Mouse (Mus musculus): Measurements from ENCODE around the gene Pstpip1.

Gene Pstpip1

GRCm38 (mm10) chr9:56106274-56107072 lies 16.7 kb downstream of the Pstpip1 start:
- DNase-seq (ENCODE audit: low spot score): no peak

DNA sequence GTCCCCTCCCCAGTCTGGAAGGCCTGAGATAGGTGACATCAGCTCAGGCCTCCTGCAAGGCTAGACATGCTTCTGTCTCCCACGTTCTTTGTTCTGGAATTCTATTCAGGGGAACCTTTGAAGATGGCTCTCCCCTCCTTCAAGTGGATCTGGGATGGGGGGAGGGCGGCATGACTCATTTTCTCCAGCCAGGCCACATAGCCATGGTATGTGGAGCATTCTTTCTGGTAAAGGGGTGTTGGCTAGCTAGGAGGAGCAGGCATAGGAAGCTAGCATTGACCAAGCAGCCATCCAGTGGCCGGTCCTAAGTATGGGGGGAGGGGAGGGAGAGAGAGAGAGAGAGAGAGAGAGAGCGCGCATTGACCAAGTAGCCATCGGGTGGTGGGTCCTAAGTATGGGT lies 17.8 kb downstream of the Pstpip1 start:
- DNase-seq (ENCODE audit: low spot score): no peak

- DNase-seq (ENCODE audit: low spot score): no peak
Measured at GRCm38 (mm10) chr9:56108174-56108573, 18.4 kb downstream of the Pstpip1 start.

GRCm38 (mm10) chr9:56118091-56118490 lies 28.3 kb downstream of the Pstpip1 start:
- DNase-seq (ENCODE audit: low spot score): no peak

DNA sequence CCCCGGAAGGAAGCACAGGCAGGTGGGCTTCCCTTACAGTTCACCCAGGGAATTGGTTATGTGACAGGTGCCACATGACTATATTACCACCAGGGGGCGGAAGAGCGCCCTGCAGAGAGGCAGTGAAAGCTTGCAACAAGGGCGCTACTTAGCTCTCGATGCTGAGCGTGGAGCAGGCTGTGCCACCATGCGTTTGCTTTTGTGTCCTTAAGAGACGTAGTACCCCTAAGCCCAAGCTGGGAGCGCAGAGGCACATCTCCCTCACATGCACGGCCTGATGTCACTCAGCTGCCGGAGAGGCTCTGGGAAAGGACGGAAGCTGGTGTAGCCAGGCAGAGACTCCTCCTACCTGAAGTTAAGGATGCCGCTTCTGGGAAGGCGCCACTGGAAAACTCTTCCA lies 28.8 kb downstream of the Pstpip1 start:
- no peak for DNase-seq (ENCODE audit: low spot score)

- DNase-seq (ENCODE audit: low spot score): no peak
Measured at GRCm38 (mm10) chr9:56119651-56120050, 29.9 kb downstream of the Pstpip1 start.

- DNase-seq (ENCODE audit: low spot score): no peak
Measured at GRCm38 (mm10) chr9:56121097-56121496, 31.3 kb downstream of the Pstpip1 start.

DNA sequence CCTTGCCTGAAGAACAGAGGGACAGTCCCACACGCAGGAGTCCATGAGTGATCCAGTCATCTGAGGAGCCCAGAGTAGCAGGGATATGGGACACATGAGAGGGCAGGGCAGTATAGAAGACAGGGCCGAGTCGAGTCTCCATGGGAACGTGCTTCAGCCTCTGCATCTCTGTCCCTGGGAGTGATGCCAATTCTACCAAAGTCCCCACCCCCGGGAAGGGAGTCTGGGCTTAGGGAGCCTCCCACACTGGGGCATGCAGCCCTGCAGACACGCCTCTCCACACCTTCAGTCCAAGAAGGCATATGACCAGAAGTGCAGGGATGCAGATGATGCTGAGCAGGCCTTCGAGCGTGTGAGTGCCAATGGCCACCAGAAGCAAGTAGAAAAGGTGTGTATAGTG lies 33.2 kb downstream of the Pstpip1 start:
- no peak for DNase-seq (ENCODE audit: low spot score)

GRCm38 (mm10) chr9:56123613-56124012 lies 33.9 kb downstream of the Pstpip1 start:
- no peak for DNase-seq (ENCODE audit: low spot score)

- no peak for DNase-seq (ENCODE audit: low spot score)
Measured at GRCm38 (mm10) chr9:56124561-56124960, 34.8 kb downstream of the Pstpip1 start.

DNA sequence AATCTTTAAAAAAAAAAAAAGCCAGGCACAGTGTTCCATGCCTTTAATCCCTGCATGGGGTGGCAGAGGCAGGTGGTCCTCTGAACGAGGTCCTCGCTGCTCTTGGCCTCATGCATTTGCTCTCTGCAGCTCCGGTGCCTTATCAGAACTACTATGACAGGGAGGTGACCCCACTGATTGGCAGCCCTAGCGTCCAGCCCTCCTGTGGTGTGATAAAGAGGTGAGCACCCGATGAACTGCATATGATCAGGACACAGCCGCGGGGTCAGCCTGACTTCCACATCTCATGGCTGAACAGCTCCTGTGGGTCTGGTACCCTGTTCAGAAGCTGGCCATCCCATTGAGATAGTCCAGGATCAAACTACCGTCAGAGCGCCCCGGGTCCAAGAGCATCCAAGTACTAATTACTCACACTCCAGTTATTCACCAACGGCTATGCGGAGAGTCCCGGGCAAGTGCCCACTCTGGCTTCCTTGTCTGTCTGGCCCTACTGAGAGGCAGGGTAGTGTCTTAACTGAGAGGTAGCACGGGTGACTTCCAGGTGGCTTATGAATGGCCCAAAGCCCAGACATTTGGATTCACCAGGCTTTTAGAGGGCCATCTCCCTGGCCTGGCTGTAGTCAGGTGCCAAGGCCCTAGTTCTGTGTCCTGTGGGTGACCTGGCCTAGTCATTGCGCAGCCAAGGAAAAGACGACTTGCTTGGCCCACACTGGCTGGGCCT lies 36.9 kb downstream of the Pstpip1 start:
- no peak for DNase-seq (ENCODE audit: low spot score)

GRCm38 (mm10) chr9:56128331-56128730 lies 38.6 kb downstream of the Pstpip1 start:
- DNase-seq (ENCODE audit: low spot score): no peak

- no peak for DNase-seq (ENCODE audit: low spot score)
Measured at GRCm38 (mm10) chr9:56129951-56130350, 40.2 kb downstream of the Pstpip1 start.

DNA sequence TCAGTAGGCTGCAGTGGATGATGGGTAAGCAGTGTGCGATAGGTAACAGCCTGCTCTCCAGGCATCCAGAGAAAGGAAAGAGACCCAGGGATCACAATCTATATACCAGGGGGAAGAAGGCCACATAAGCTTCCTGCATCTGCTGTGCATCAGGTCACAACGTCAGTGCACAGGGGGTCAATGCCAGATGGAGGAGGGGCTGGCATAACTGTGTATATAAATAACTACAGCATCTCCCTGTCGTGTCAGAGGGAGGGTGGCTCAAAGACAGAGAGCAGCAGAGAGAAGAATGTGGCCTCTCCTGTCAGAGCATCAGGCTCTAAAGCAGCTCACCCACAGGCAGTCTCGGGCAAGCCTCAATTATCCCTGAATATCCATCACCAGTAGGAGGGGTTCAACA lies 40.8 kb downstream of the Pstpip1 start:
- DNase-seq (ENCODE audit: low spot score): no peak

DNA sequence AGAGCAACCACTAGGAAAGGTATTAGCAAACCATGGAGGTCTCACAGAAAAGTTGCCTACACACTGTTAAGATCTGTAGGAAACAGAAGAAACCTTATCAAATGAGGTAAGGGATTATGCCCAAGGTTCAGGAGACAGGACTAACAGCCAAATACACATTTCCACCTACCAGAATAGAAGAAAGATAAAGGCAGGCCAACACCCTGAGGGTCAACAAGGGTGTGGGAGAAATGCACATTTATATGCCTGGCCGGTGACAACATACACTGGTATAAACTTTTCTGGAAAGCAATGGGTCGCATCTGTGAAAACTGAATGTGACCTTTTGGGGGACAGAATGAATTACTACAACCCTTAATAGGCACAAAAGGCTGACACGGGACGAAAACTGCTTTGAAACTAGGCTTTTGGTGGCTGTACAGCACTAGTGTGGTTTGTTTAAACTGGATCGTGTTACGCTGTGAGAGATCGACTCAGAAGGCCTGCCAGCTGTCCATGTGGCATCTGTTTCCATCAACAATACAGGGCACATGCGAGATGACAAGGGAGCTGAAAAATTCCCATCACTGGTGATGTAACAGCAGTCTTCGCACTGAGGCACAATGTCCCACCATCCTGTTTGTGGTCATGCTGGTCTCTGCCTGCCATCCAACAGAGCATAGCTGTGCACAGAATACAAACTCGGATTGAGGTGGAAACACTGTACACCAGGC lies 42.2 kb downstream of the Pstpip1 start:
- no peak for DNase-seq (ENCODE audit: low spot score)

- no peak for DNase-seq (ENCODE audit: low spot score)
Measured at GRCm38 (mm10) chr9:56133970-56134369, 44.2 kb downstream of the Pstpip1 start.

- no peak for DNase-seq (ENCODE audit: low spot score)
Measured at GRCm38 (mm10) chr9:56134614-56135013, 44.9 kb downstream of the Pstpip1 start.

GRCm38 (mm10) chr9:56135590-56136197 lies 45.9 kb downstream of the Pstpip1 start:
- DNase-seq (ENCODE audit: low spot score): no peak

DNA sequence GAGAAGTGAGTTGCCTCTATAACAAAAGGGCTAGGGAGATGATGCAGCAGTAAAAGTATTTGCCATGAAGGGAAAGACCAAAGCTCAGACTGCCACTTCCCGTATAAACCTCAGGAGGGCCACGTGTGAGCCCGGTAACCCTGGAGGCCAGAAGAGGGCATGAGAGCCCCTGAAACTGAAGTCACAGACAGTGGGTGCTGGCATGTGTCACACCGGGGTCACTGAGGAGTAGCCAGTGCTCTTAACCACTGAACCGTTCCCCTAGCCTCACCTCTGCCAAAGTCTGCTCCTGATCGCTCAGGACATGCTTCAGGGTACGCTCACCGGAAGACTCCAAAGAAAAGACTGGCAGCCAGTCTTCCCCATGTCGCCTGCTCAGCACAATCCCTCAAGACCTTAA lies 52.0 kb downstream of the Pstpip1 start:
- no peak for DNase-seq (ENCODE audit: low spot score)

GRCm38 (mm10) chr9:56144366-56145003 lies 54.7 kb downstream of the Pstpip1 start:
- DNase-seq (ENCODE audit: low spot score): no peak

GRCm38 (mm10) chr9:56146326-56146923 lies 56.7 kb downstream of the Pstpip1 start:
- no peak for DNase-seq (ENCODE audit: low spot score)

All from urinary bladder, postnatal 10 days (tissue).